ENCODE assay signal across 9 mouse cellular contexts in genomic region chr11:5522798-5523415, GRCm38 (mm10). TPM values are rescaled to one million over a fixed set of nuclear protein-coding genes. Genes with fewer than 3 reads are reported as not detected.
A peak's percentile ranks its signal among the peaks of the same experiment; 100 is the strongest.
DNase-seq lines count a peak whose midpoint lies in the region; ATAC-seq and TF ChIP-seq lines count a peak whose summit lies in the region.
"Had no signal": no experiment of that assay in that cellular context is flagged by ENCODE, and none has a peak within 500 bp of the region (broad histone marks: within the 10 kb centered on the region; RNA-seq: fewer than 3 reads in every experiment).

No protein-coding gene starts in this region.

- peaks cover 33% of the 10 kb centered on the region for H3K79me2 ChIP-seq in MEL (ENCODE audit: control insufficient read depth, insufficient read depth, low read length, poor library complexity)
- H3K79me2 ChIP-seq in macrophage (ENCODE audit: inconsistent target), result peaks cover 45% of the 10 kb centered on the region

- H3K4me2 ChIP-seq in heart, embryonic 15.5 days, result peak overlapping the region; percentile 64
- H3K4me2 ChIP-seq in hindbrain, embryonic 16.5 days (ENCODE audit: low read length), result peak overlapping the region; percentile 83

- H3K4me1 ChIP-seq in heart, embryonic 15.5 days (replicated peaks), result peaks cover 31% of the 10 kb centered on the region
- H3K4me1 ChIP-seq in MEL (ENCODE audit: control insufficient read depth in 1 of 2, insufficient read depth in 2 of 2, low read length in 2 of 2), result peaks cover 7 to 14% of the 10 kb centered on the region in 2 experiments; a peak in 3 of 4 replicates
- H3K4me1 ChIP-seq in hindbrain, embryonic 16.5 days (ENCODE audit: control insufficient read depth, insufficient read depth, low read depth, low read length), result peaks cover 22% of the 10 kb centered on the region
- H3K4me1 ChIP-seq in cerebellum, adult 2 months (ENCODE audit: control insufficient read depth, insufficient read depth, low read length), result peaks cover 7% of the 10 kb centered on the region; the same call in 1 of the 2 replicates

- no peak for TF ChIP-seq RAD21 in MEL (IDR thresholded peaks at IDR 0.05; ENCODE audit: low read depth, low read length)

- no peak for TF ChIP-seq CTCF in MEL (IDR thresholded peaks at IDR 0.05 in 2 of 3, conservative IDR thresholded peaks at IDR 0.05 in 1 of 3; ENCODE audit: control insufficient read depth in 1 of 3, insufficient read depth in 1 of 3, low read depth in 2 of 3, low read length in 3 of 3, poor library complexity in 1 of 3, severe bottlenecking in 1 of 3)
- TF ChIP-seq CTCF in cerebellum, adult 2 months (IDR thresholded peaks at IDR 0.05; ENCODE audit: borderline replicate concordance, insufficient read depth, low read depth, low read length), result no peak

- H3K36me3 ChIP-seq in heart, embryonic 15.5 days, result peaks cover 47% of the 10 kb centered on the region
- H3K36me3 ChIP-seq in MEL (ENCODE audit: control insufficient read depth in 1 of 2, insufficient read depth in 2 of 2, low read length in 2 of 2) (peaks cover 26 to 38% of the 10 kb centered on the region in 2 experiments), macrophage (ENCODE audit: inconsistent target) (peaks cover 39% of the 10 kb centered on the region)
- H3K36me3 ChIP-seq in hindbrain, embryonic 16.5 days (ENCODE audit: control insufficient read depth, insufficient read depth, low read length), result peaks cover 29% of the 10 kb centered on the region

- no peaks in the 10 kb centered on the region for H3K27me3 ChIP-seq in heart, embryonic 15.5 days
- H3K27me3 ChIP-seq in MEL (ENCODE audit: control insufficient read depth in 1 of 2, insufficient read depth in 2 of 2, low read length in 2 of 2), result no peaks in the 10 kb centered on the region
- no peaks in the 10 kb centered on the region for H3K27me3 ChIP-seq in hindbrain, embryonic 16.5 days (replicated peaks; ENCODE audit: control insufficient read depth, insufficient read depth, low read length)
- H3K27me3 ChIP-seq in cerebellum, adult 2 months (ENCODE audit: control insufficient read depth, insufficient read depth, low read length), result no peaks in the 10 kb centered on the region

- WGBS in heart, embryonic 15.5 days, result 87% methylated on average over 11 of the region's 11 CpGs
- 92% methylated on average over 11 of the region's 11 CpGs for WGBS in hindbrain, embryonic 16.5 days
- WGBS in macrophage (ENCODE audit: missing documents), result 78% methylated on average over 11 of the region's 11 CpGs
- WGBS in cerebellum, adult 2 months, result 86% methylated on average over 11 of the region's 11 CpGs

- 0 out of 4 replicates have a peak, but pooled peaks of 1 of the 2 experiments have one; percentile 28 for TF ChIP-seq POLR2A in MEL (IDR thresholded peaks at IDR 0.05; ENCODE audit: control insufficient read depth in 1 of 2, insufficient read depth in 1 of 2, low read depth in 1 of 2, low read length in 2 of 2, poor library complexity in 1 of 2)
- TF ChIP-seq POLR2A in cerebellum, adult 2 months (IDR thresholded peaks at IDR 0.05; ENCODE audit: borderline replicate concordance, insufficient read depth, low read length), result no peak

- peak overlapping the region; percentile 100; the same call in 1 of the 2 replicates for H3K9ac ChIP-seq in heart, embryonic 15.5 days
- H3K9ac ChIP-seq in MEL (ENCODE audit: control insufficient read depth, low read depth, low read length, poor library complexity, severe bottlenecking), result peak overlapping the region; percentile 43
- no peak overlapping the region for H3K9ac ChIP-seq in hindbrain, embryonic 16.5 days (ENCODE audit: low read depth, low read length)

- no peak for TF ChIP-seq EP300 in MEL (IDR thresholded peaks at IDR 0.05; ENCODE audit: low read depth in 1 of 2, low read length in 2 of 2)

- H3K27ac ChIP-seq in heart, embryonic 15.5 days, result no peak overlapping the region
- no peak overlapping the region for H3K27ac ChIP-seq in MEL (ENCODE audit: control insufficient read depth, low read depth, low read length)
- H3K27ac ChIP-seq in hindbrain, embryonic 16.5 days (ENCODE audit: low read depth, low read length), result no peak overlapping the region
- H3K27ac ChIP-seq in macrophage, result no peak overlapping the region
- H3K27ac ChIP-seq in cerebellum, adult 2 months (ENCODE audit: insufficient read depth, low read length), result no peak overlapping the region

- H3K4me3 ChIP-seq in heart, embryonic 15.5 days, result peak overlapping the region; percentile 97
- peak overlapping the region in 1 of 2 experiments; percentile 98; a peak in 2 of 4 replicates for H3K4me3 ChIP-seq in MEL (ENCODE audit: control insufficient read depth in 1 of 2, insufficient read depth in 1 of 2, low read depth in 2 of 2, low read length in 2 of 2)
- H3K4me3 ChIP-seq in hindbrain, embryonic 16.5 days (ENCODE audit: low read length), result peak overlapping the region; percentile 100
- H3K4me3 ChIP-seq in macrophage (ENCODE audit: inconsistent target), result peak overlapping the region; percentile 85
- no peak overlapping the region for H3K4me3 ChIP-seq in cerebellum, adult 2 months (replicated peaks; ENCODE audit: insufficient read depth, low read depth, low read length)

- no peaks in the 10 kb centered on the region for H3K9me3 ChIP-seq in heart, embryonic 15.5 days (replicated peaks)
- H3K9me3 ChIP-seq in MEL (replicated peaks; ENCODE audit: insufficient read depth, low read length), result no peaks in the 10 kb centered on the region
- no peaks in the 10 kb centered on the region for H3K9me3 ChIP-seq in hindbrain, embryonic 16.5 days (ENCODE audit: control insufficient read depth, low read length)

- DNase-seq in heart, adult 18-20 months, result no peak
- no peak for DNase-seq in MEL (ENCODE audit: low read depth, low spot score)
- DNase-seq in cerebellum, adult 2 months, result no peak
- no peak for DNase-seq in spleen, postnatal 36 days (ENCODE audit: low spot score in 2 of 2)
- no peak for DNase-seq in left cerebral cortex, adult 11 months (ENCODE audit: low spot score)

- ATAC-seq in heart, embryonic 15.5 days (replicated peaks; ENCODE audit: insufficient number of reproducible peaks, insufficient read depth, low FRiP score, low read depth), result no peak
- no peak for ATAC-seq in hindbrain, embryonic 16.5 days

TF ChIP-seq in MEL, 35 proteins besides CTCF, POLR2A, EP300 and RAD21:
- no peak for TF ChIP-seq NRF1 (IDR thresholded peaks at IDR 0.05; ENCODE audit: insufficient read depth, low read depth, low read length, poor library complexity, severe bottlenecking)
- no peak for TF ChIP-seq MYC (IDR thresholded peaks at IDR 0.05; ENCODE audit: low read depth, low read length)
- no peak for TF ChIP-seq GATA1 (IDR thresholded peaks at IDR 0.05; ENCODE audit: low read depth, low read length)
- TF ChIP-seq MAFK (IDR thresholded peaks at IDR 0.05; ENCODE audit: borderline replicate concordance, low read depth, low read length), result no peak
- no peak for TF ChIP-seq GABPA (IDR thresholded peaks at IDR 0.05; ENCODE audit: low read depth, low read length)

RNA-seq across cellular contexts. Expression of gene Xbp1, which starts 2.4 kb away (rescaled TPM):
- polyA plus RNA-seq in heart, embryonic 15.5 days (2015; fragmentation: Nextera tagmentation; extraction: Ambion mirVana), result 124 and 156 TPM in 2 replicates
- total RNA-seq in heart, adult 18-20 months (2021), result 10 to 100 TPM; 68.6 to 69.9 TPM
- total RNA-seq in MEL (2012; rRNA removed), result 84.2 and 101 TPM in 2 replicates
- polyA plus RNA-seq in MEL (2012; ENCODE audit: insufficient read depth in 1 of 2, insufficient read length in 2 of 2, low read depth in 1 of 2, low replicate concordance in 2 of 2, missing spikeins in 1 of 2), result 10 to 100 TPM in 1 of 2 experiments, not detected in 1; 81.8 TPM
- polyA plus RNA-seq in hindbrain, embryonic 16.5 days (2015; fragmentation: Nextera tagmentation; extraction: Ambion mirVana), result 148 TPM in 2 replicates
- 100 to 1,000 TPM in 16 of 26 experiments, 10 to 100 TPM in 10; 55.6 to 150 (median 114) TPM for total RNA-seq in macrophage (2018; cell fraction: chromatin; rRNA removed)
- total RNA-seq in macrophage (2018; cell fraction: cytosol; rRNA removed), result 100 to 1,000 TPM in 21 of 26 experiments, 10 to 100 TPM in 5; 85.9 to 123 (median 106) TPM
- total RNA-seq in macrophage (2018; cell fraction: nucleus; rRNA removed), result 100 to 1,000 TPM in 17 of 26 experiments, 10 to 100 TPM in 9; 68.4 to 166 (median 118) TPM
- polyA plus RNA-seq in macrophage (2018), result 86.5 to 117 TPM (median 108 TPM) in 3 replicates
- polyA plus RNA-seq in cerebellum, adult 2 months (2012; rRNA removed), result 64.5 and 69.7 TPM in 2 replicates

RNA-seq across cellular contexts. Expression of gene Ccdc117, which starts 19.1 kb away (rescaled TPM):
- polyA plus RNA-seq in heart, embryonic 15.5 days (2015; fragmentation: Nextera tagmentation; extraction: Ambion mirVana), result 10.9 and 13.1 TPM in 2 replicates
- total RNA-seq in heart, adult 18-20 months (2021), result 10 to 100 TPM; 32.0 to 35.2 TPM
- 26.3 and 35.4 TPM in 2 replicates for total RNA-seq in MEL (2012; rRNA removed)
- polyA plus RNA-seq in MEL (2012; ENCODE audit: insufficient read depth in 1 of 2, insufficient read length in 2 of 2, low read depth in 1 of 2, low replicate concordance in 2 of 2, missing spikeins in 1 of 2) (10 to 100 TPM in 1 of 2 experiments, not detected in 1; 19.4 TPM), macrophage (2018) (9.4 to 16.8 TPM (median 15.8 TPM) in 3 replicates)
- 7.4 and 10.3 TPM in 2 replicates for polyA plus RNA-seq in hindbrain, embryonic 16.5 days (2015; fragmentation: Nextera tagmentation; extraction: Ambion mirVana)
- total RNA-seq in macrophage (2018; cell fraction: chromatin; rRNA removed), result 10 to 100 TPM in 9 of 26 experiments, 1 to 10 TPM in 17; 1.7 to 17.9 (median 7.0) TPM
- 10 to 100 TPM in 18 of 26 experiments, 1 to 10 TPM in 8; 5.1 to 20.5 (median 14.4) TPM for total RNA-seq in macrophage (2018; cell fraction: cytosol; rRNA removed)
- 10 to 100 TPM in 11 of 26 experiments, 1 to 10 TPM in 15; 3.2 to 25.1 (median 8.5) TPM for total RNA-seq in macrophage (2018; cell fraction: nucleus; rRNA removed)
- 12.5 and 13.1 TPM in 2 replicates for polyA plus RNA-seq in cerebellum, adult 2 months (2012; rRNA removed)

RNA-seq across cellular contexts. Expression of gene Ankrd36, which starts 46.6 kb away (rescaled TPM):
- not detected in 2 replicates for polyA plus RNA-seq in heart, embryonic 15.5 days (2015; fragmentation: Nextera tagmentation; extraction: Ambion mirVana)
- total RNA-seq in heart, adult 18-20 months (2021), result not detected
- 3.4 and 5.2 TPM in 2 replicates for total RNA-seq in MEL (2012; rRNA removed)
- 1 to 10 TPM in 1 of 2 experiments, not detected in 1; 3.2 TPM for polyA plus RNA-seq in MEL (2012; ENCODE audit: insufficient read depth in 1 of 2, insufficient read length in 2 of 2, low read depth in 1 of 2, low replicate concordance in 2 of 2, missing spikeins in 1 of 2)
- polyA plus RNA-seq in hindbrain, embryonic 16.5 days (2015; fragmentation: Nextera tagmentation; extraction: Ambion mirVana), result not detected in 2 replicates
- total RNA-seq in macrophage (2018; cell fraction: chromatin; rRNA removed), result not detected
- not detected for total RNA-seq in macrophage (2018; cell fraction: cytosol; rRNA removed)
- not detected for total RNA-seq in macrophage (2018; cell fraction: nucleus; rRNA removed)
- not detected in 3 replicates for polyA plus RNA-seq in macrophage (2018)
- not detected in 2 replicates for polyA plus RNA-seq in cerebellum, adult 2 months (2012; rRNA removed)
- total RNA-seq: hematopoietic stem cell, adult 5-6 weeks had no signal
